Comparison of ENCODE assay signal across 28 mouse cellular contexts in genomic region chr2:30962570-30963254, GRCm38 (mm10). TPM values are rescaled to one million over a fixed set of nuclear protein-coding genes. Genes with fewer than 3 reads are reported as not detected.
A peak's percentile ranks its signal among the peaks of the same experiment; 100 is the strongest.
DNase-seq lines count a peak whose midpoint lies in the region; ATAC-seq and TF ChIP-seq lines count a peak whose summit lies in the region.
"Had no signal": no experiment of that assay in that cellular context is flagged by ENCODE, and none has a peak within 500 bp of the region (broad histone marks: within the 10 kb centered on the region; RNA-seq: fewer than 3 reads in every experiment).

No protein-coding gene starts in this region.

- TF ChIP-seq EP300 in liver, postnatal 0 days (IDR thresholded peaks at IDR 0.05; ENCODE audit: low read depth), result peak; percentile 35; the same call in 1 of the 2 replicates

- H3K4me1 ChIP-seq in liver, embryonic 13.5 days (replicated peaks), result peaks cover 64% of the 10 kb centered on the region
- H3K4me1 ChIP-seq in liver, postnatal 0 days (ENCODE audit: insufficient read depth), result peaks cover 27% of the 10 kb centered on the region

- no peak for DNase-seq in frontal cortex, postnatal 25 days (ENCODE audit: low spot score in 2 of 2)
- no peak for DNase-seq in liver, embryonic 13.5 days
- DNase-seq in liver (no peak), adipocyte (ENCODE audit: low spot score) (no peak)
- peak; percentile 37 for DNase-seq in liver, postnatal 0 days
- no peak for DNase-seq in heart, adult 11 months
- DNase-seq: cerebellum, adult 8-10 months; cerebellum, postnatal 25 days; gastrocnemius, postnatal 25 days; heart, adult 18-20 months; heart, postnatal 4 days; kidney, adult 2 months; kidney, postnatal 36 days; retina, postnatal 1 day; right cerebral cortex, postnatal 25 days; thymus, adult 2 months; thymus, postnatal 36 days had no signal

- peaks cover 86% of the 10 kb centered on the region for H3K36me3 ChIP-seq in liver, embryonic 13.5 days
- peaks cover 73% of the 10 kb centered on the region for H3K36me3 ChIP-seq in liver, postnatal 0 days (replicated peaks; ENCODE audit: insufficient read depth, low read length)

- H3K9ac ChIP-seq in liver, embryonic 13.5 days, result no peak overlapping the region
- H3K9ac ChIP-seq in liver, postnatal 0 days (replicated peaks), result no peak overlapping the region
- H3K9ac ChIP-seq: forebrain, embryonic 13.5 days; heart, embryonic 12.5 days; hindbrain, embryonic 13.5 days; liver, embryonic 14.5 days; lung, embryonic 15.5 days; midbrain, embryonic 15.5 days; neural tube, embryonic 15.5 days had no signal

- peak; percentile 53 for ATAC-seq in frontal cortex, adult (ENCODE audit: low TSS enrichment)
- ATAC-seq in liver, embryonic 13.5 days (ENCODE audit: low read depth), result no peak
- peak; percentile 24 for ATAC-seq in liver, postnatal 0 days
- ATAC-seq: CD4-positive, CD25-positive, alpha-beta regulatory T cell, adult 4 months; forebrain, embryonic 13.5 days; midbrain, embryonic 15.5 days had no signal

- WGBS in liver, embryonic 13.5 days (ENCODE audit: insufficient replicate concordance), result 76% methylated on average over 11 of the region's 11 CpGs
- WGBS in liver, postnatal 0 days (ENCODE audit: insufficient replicate concordance), result 77% methylated on average over 11 of the region's 11 CpGs

- no peak for TF ChIP-seq CTCF in liver, postnatal 0 days (IDR thresholded peaks at IDR 0.05; ENCODE audit: low read depth)

- no peaks in the 10 kb centered on the region for H3K9me3 ChIP-seq in liver, embryonic 13.5 days (replicated peaks)
- no peaks in the 10 kb centered on the region for H3K9me3 ChIP-seq in liver, postnatal 0 days (ENCODE audit: low read length)
- H3K9me3 ChIP-seq: forebrain, embryonic 13.5 days; heart, embryonic 12.5 days; hindbrain, embryonic 13.5 days; lung, embryonic 15.5 days; midbrain, embryonic 10.5 days; midbrain, embryonic 15.5 days; neural tube, embryonic 15.5 days had no signal

- H3K27ac ChIP-seq in liver, embryonic 13.5 days, result peak overlapping the region; percentile 43; the same call in 1 of the 2 replicates
- H3K27ac ChIP-seq in liver, postnatal 0 days (ENCODE audit: low read depth), result peak overlapping the region; percentile 79
- H3K27ac ChIP-seq: forebrain, embryonic 13.5 days; hindbrain, embryonic 13.5 days; liver, embryonic 14.5 days; lung, embryonic 15.5 days; midbrain, embryonic 10.5 days; midbrain, embryonic 15.5 days; neural tube, embryonic 15.5 days; stomach, postnatal 0 days had no signal

- no peak overlapping the region for H3K4me3 ChIP-seq in liver, embryonic 13.5 days (replicated peaks)
- H3K4me3 ChIP-seq in liver, postnatal 0 days (ENCODE audit: low read depth, low read length), result no peak overlapping the region
- H3K4me3 ChIP-seq: forebrain, embryonic 13.5 days; heart, embryonic 12.5 days; hindbrain, embryonic 13.5 days; lung, embryonic 15.5 days; midbrain, embryonic 10.5 days; midbrain, embryonic 15.5 days; neural tube, embryonic 15.5 days had no signal

- no peaks in the 10 kb centered on the region for H3K27me3 ChIP-seq in liver, embryonic 13.5 days
- no peaks in the 10 kb centered on the region for H3K27me3 ChIP-seq in liver, postnatal 0 days (ENCODE audit: insufficient read depth, low read length)
- H3K27me3 ChIP-seq: forebrain, embryonic 13.5 days; heart, embryonic 12.5 days; hindbrain, embryonic 13.5 days; lung, embryonic 15.5 days; midbrain, embryonic 15.5 days; neural tube, embryonic 15.5 days had no signal

- no peak overlapping the region for H3K4me2 ChIP-seq in liver, embryonic 13.5 days
- no peak overlapping the region for H3K4me2 ChIP-seq in liver, postnatal 0 days (ENCODE audit: low read depth, low read length)
- H3K4me2 ChIP-seq: forebrain, embryonic 13.5 days; heart, embryonic 12.5 days; hindbrain, embryonic 13.5 days; lung, embryonic 15.5 days; midbrain, embryonic 15.5 days; neural tube, embryonic 15.5 days had no signal

RNA-seq across cellular contexts. Expression of gene Tor1a, which starts 5.0 kb away (rescaled TPM):
- polyA plus RNA-seq in liver, embryonic 13.5 days (2015; fragmentation: Nextera tagmentation; extraction: Ambion mirVana), result 43.1 and 47.8 TPM in 2 replicates
- polyA plus RNA-seq in liver, postnatal 0 days (2015; fragmentation: Nextera tagmentation; extraction: Ambion mirVana), result 82.9 and 95.5 TPM in 2 replicates

RNA-seq across cellular contexts. Expression of gene Tor1b, which starts 10.0 kb away (rescaled TPM):
- polyA plus RNA-seq in liver, embryonic 13.5 days (2015; fragmentation: Nextera tagmentation; extraction: Ambion mirVana), result 17.1 and 20.4 TPM in 2 replicates
- polyA plus RNA-seq in liver, postnatal 0 days (2015; fragmentation: Nextera tagmentation; extraction: Ambion mirVana), result 29.2 and 31.1 TPM in 2 replicates

RNA-seq across cellular contexts. Expression of gene BC005624, which starts 19.3 kb away (rescaled TPM):
- polyA plus RNA-seq in liver, embryonic 13.5 days (2015; fragmentation: Nextera tagmentation; extraction: Ambion mirVana), result 34.6 and 37.8 TPM in 2 replicates
- 18.9 and 19.6 TPM in 2 replicates for polyA plus RNA-seq in liver, postnatal 0 days (2015; fragmentation: Nextera tagmentation; extraction: Ambion mirVana)

RNA-seq across cellular contexts. Expression of gene Usp20, which starts 19.4 kb away (rescaled TPM):
- 4.7 and 5.0 TPM in 2 replicates for polyA plus RNA-seq in liver, embryonic 13.5 days (2015; fragmentation: Nextera tagmentation; extraction: Ambion mirVana)
- polyA plus RNA-seq in liver, postnatal 0 days (2015; fragmentation: Nextera tagmentation; extraction: Ambion mirVana), result 2.7 and 3.5 TPM in 2 replicates

RNA-seq across cellular contexts. Expression of gene Ptges, which starts 33.0 kb away (rescaled TPM):
- polyA plus RNA-seq in liver, embryonic 13.5 days (2015; fragmentation: Nextera tagmentation; extraction: Ambion mirVana), result 0.18 and 0.37 TPM in 2 replicates
- polyA plus RNA-seq in liver, postnatal 0 days (2015; fragmentation: Nextera tagmentation; extraction: Ambion mirVana), result 1.4 and 1.7 TPM in 2 replicates
- polyA plus RNA-seq: CD4-positive, CD25-positive, alpha-beta regulatory T cell, adult 4 months had no signal
